Mouse (Mus musculus): ENCODE results near the gene Xrcc3.

DNA sequence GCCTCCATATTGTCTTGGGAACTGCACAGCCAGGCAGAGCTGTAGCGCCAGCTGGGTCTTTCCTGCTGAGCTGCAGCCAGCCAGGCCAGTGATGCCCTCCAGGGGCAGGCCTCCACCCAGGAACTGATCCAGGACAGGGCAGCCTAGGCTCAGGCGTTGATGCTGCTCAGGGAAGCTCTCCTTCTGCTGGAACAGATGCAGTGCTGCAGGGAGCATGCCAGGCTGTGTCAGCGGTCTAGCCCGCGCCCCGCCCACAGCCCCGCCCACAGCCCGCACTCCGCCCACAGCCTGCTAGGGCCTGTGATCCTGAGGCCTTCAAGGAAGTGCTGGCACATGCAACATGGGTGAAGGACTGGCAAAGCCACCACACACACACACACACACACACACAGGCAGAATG is 3.9 kb downstream of the Xrcc3 start:
- TF ChIP-seq MEF2A (IDR thresholded peaks at IDR 0.05; ENCODE audit: borderline replicate concordance, low read depth, low read length) (no peak), CTCF (conservative IDR thresholded peaks at IDR 0.05 in 1 of 2, IDR thresholded peaks at IDR 0.05 in 1 of 2; ENCODE audit: low read depth in 2 of 2, low read length in 2 of 2) (no peak), CHD1 (IDR thresholded peaks at IDR 0.05; ENCODE audit: low read depth, low read length) (no peak), GABPA (IDR thresholded peaks at IDR 0.05; ENCODE audit: insufficient replicate concordance, low read depth, low read length) (no peak)

All from CH12.LX (cell line).